33 mouse cellular contexts compared by ENCODE assay signal in the genomic region with DNA sequence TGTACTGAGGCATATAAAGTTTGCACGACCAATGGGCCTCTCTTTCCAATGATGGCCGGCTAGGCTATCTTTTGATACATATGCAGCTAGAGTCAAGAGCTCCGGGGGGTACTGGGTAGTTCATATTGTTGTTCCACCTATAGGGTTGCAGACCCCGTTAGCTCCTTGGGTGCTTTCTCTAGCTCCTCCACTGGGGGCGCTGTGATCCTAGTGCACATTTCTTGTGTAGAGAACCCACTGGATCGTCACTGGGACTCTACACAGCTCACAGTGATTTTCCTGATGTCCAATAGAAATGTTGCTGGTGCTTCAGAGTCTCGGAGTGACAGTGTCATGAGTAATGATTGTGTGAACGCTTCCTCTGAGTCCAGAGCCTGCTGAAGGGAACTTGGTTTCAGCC. TPM values are rescaled to one million over a fixed set of nuclear protein-coding genes. Genes with fewer than 3 reads are reported as not detected.
DNase-seq lines count a peak whose midpoint lies in the region; ATAC-seq and TF ChIP-seq lines count a peak whose summit lies in the region.
"Not testable (repeated sequence)": the region's sequence is repeated elsewhere in the genome, so short reads cannot be mapped to it uniquely, and the experiment has no call there.
"Had no signal": no experiment of that assay in that cellular context is flagged by ENCODE, and none has a peak within 500 bp of the region (broad histone marks: within the 10 kb centered on the region; RNA-seq: fewer than 3 reads in every experiment).

No protein-coding gene starts in this region.

- H3K4me3 ChIP-seq in E14TG2a.4 (replicated peaks; ENCODE audit: low read length); embryonic facial prominence, embryonic 10.5 days; heart, adult 2 months; kidney, postnatal 0 days (replicated peaks; ENCODE audit: low read depth, low read length); liver, embryonic 14.5 days (ENCODE audit: insufficient read depth in 1 of 2, low read depth in 2 of 2, low read length in 2 of 2): not testable (repeated sequence)

- H3K36me3 ChIP-seq in E14TG2a.4 (ENCODE audit: insufficient read depth, low read length); embryonic facial prominence, embryonic 10.5 days (replicated peaks); heart, adult 2 months (ENCODE audit: control insufficient read depth, insufficient read depth, low read length); kidney, postnatal 0 days (ENCODE audit: insufficient read depth, low read length); liver, embryonic 14.5 days (replicated peaks; ENCODE audit: control insufficient read depth, insufficient read depth, low read depth): not testable (repeated sequence)

- H3K9me3 ChIP-seq in E14TG2a.4 (ENCODE audit: low read length); embryonic facial prominence, embryonic 10.5 days; kidney, postnatal 0 days (replicated peaks; ENCODE audit: low read length); liver, embryonic 14.5 days (ENCODE audit: control insufficient read depth, low read length): not testable (repeated sequence)

- TF ChIP-seq CTCF in E14TG2a.4 (conservative IDR thresholded peaks at IDR 0.05; ENCODE audit: low read length) (peak; percentile 42), Patski (IDR thresholded peaks at IDR 0.05) (peak; percentile 55)
- TF ChIP-seq CTCF in heart, adult 2 months (IDR thresholded peaks at IDR 0.05), result peak; percentile 40
- TF ChIP-seq CTCF in kidney, postnatal 0 days (IDR thresholded peaks at IDR 0.05; ENCODE audit: low read depth), result peak; percentile 35; the same call in 1 of the 2 replicates
- peak; percentile 38 for TF ChIP-seq CTCF in liver, embryonic 14.5 days (IDR thresholded peaks at IDR 0.05; ENCODE audit: low read depth)

- not testable (repeated sequence) for H3K9ac ChIP-seq in heart, adult 2 months (ENCODE audit: low read depth, low read length); kidney, postnatal 0 days (ENCODE audit: low read depth, low read length); liver, embryonic 14.5 days (replicated peaks)

- not testable (repeated sequence) for H3K4me1 ChIP-seq in E14TG2a.4 (replicated peaks; ENCODE audit: low read depth, low read length); embryonic facial prominence, embryonic 10.5 days; heart, adult 2 months (ENCODE audit: control insufficient read depth, insufficient read depth, low read length); kidney, postnatal 0 days (replicated peaks; ENCODE audit: insufficient read depth, low read length); liver, embryonic 14.5 days (replicated peaks; ENCODE audit: control insufficient read depth in 2 of 2, insufficient read depth in 2 of 2, low read length in 1 of 2)

- not testable (repeated sequence) for H3K27ac ChIP-seq in embryonic facial prominence, embryonic 10.5 days (replicated peaks); heart, adult 2 months; kidney, postnatal 0 days; liver, embryonic 14.5 days

- not testable (repeated sequence) for TF ChIP-seq EP300 in heart, adult 2 months (IDR thresholded peaks at IDR 0.05; ENCODE audit: insufficient read depth, low read depth, low read length); liver, embryonic 14.5 days (IDR thresholded peaks at IDR 0.05; ENCODE audit: low read depth)

- not testable (repeated sequence) for H3K79me2 ChIP-seq in heart, adult 2 months (replicated peaks; ENCODE audit: control insufficient read depth, insufficient read depth, low read length)

- intact Hi-C loops in heart, adult 2 months (cut with DNase I), result not testable (repeated sequence)

- CTCF ChIA-PET in Patski (lab: Charles Lee), result interaction anchor here (1.1 to 2.3 kb wide), 2 partner anchors 9 to 11 kb away, joined by 3 to 7 read pairs; no protein-coding TSS in a partner anchor

- ATAC-seq in Patski; kidney, postnatal 0 days (replicated peaks; ENCODE audit: low FRiP score, low read depth); liver, embryonic 14.5 days (ENCODE audit: insufficient read depth): not testable (repeated sequence)

- H3K27me3 ChIP-seq in E14TG2a.4 (ENCODE audit: insufficient read depth, low read length); embryonic facial prominence, embryonic 10.5 days (replicated peaks; ENCODE audit: low read depth, poor library complexity, severe bottlenecking); heart, adult 2 months (ENCODE audit: control insufficient read depth, insufficient read depth, low read length); kidney, postnatal 0 days (ENCODE audit: insufficient read depth, low read length); liver, embryonic 14.5 days (ENCODE audit: control insufficient read depth, insufficient read depth, low read length): not testable (repeated sequence)
- H3K27me3 ChIP-seq in Patski, result peaks cover 29% of the 10 kb centered on the region

- POLR2A ChIA-PET in Patski (lab: Charles Lee), result not testable (repeated sequence)

- DNase-seq in Patski (ENCODE audit: low read depth, low spot score); heart, adult 2 months; kidney, postnatal 0 days (ENCODE audit: low spot score); liver, embryonic 14.5 days (ENCODE audit: low read depth in 3 of 3, low spot score in 3 of 3): not testable (repeated sequence)
- peak; percentile 27 for DNase-seq in embryonic facial prominence, embryonic 10.5 days (ENCODE audit: low spot score)
- peak; percentile 24 for DNase-seq in retina, embryonic 14.5 days (ENCODE audit: low spot score)
- DNase-seq in thymus, postnatal 4 days, result peak; percentile 60

- 76% methylated on average over 8 of the region's 8 CpGs for WGBS in embryonic facial prominence, embryonic 10.5 days
- WGBS in heart, adult 2 months, result 80% methylated on average over 8 of the region's 8 CpGs
- whole genome bisulfite sequencing in kidney, postnatal 0 days, result 74% methylated on average over 8 of the region's 8 CpGs
- 57% methylated on average over 8 of the region's 8 CpGs for WGBS in liver, embryonic 14.5 days (ENCODE audit: insufficient replicate concordance)

- not testable (repeated sequence) for H3K4me2 ChIP-seq in kidney, postnatal 0 days (ENCODE audit: low read length); liver, embryonic 14.5 days (ENCODE audit: low read depth)

- in situ Hi-C loops in Patski (cut with MboI; ENCODE audit: low pct_unique_long_range_greater_than_20kb), result loop anchor here (25.0 kb wide), 1 partner anchor 915 kb away; no protein-coding TSS in a partner anchor

- not testable (repeated sequence) for TF ChIP-seq POLR2A in heart, adult 2 months (IDR thresholded peaks at IDR 0.05; ENCODE audit: insufficient read depth, low read depth, low read length)

RNA-seq across cellular contexts. Expression of a gene that starts 8.1 kb away (rescaled TPM):
- 1.8 TPM for polyA plus RNA-seq in Patski (2021)
- 30.2 and 32.3 TPM in 2 replicates for polyA plus RNA-seq in embryonic facial prominence, embryonic 10.5 days (2016; fragmentation: Nextera tagmentation; extraction: Ambion mirVana)
- 10 to 100 TPM; 32.2 to 40.4 TPM for total RNA-seq in heart, adult 2 months (2021)
- 20.8 and 31.0 TPM in 2 replicates for polyA plus RNA-seq in heart, adult 2 months (2012; rRNA removed)
- 217 and 221 TPM in 2 replicates for polyA plus RNA-seq in kidney, postnatal 0 days (2015; fragmentation: Nextera tagmentation; extraction: Ambion mirVana)
- 13.7 and 21.4 TPM in 2 replicates for polyA plus RNA-seq in liver, embryonic 14.5 days (2012; rRNA removed)
- polyA plus RNA-seq in liver, embryonic 14.5 days (2014; fragmentation: Nextera tagmentation; extraction: Ambion mirVana), result 19.0 and 21.5 TPM in 2 replicates
- polyA plus RNA-seq: CD4-positive, CD25-positive, alpha-beta regulatory T cell, adult 4 months had no signal

RNA-seq across cellular contexts. Expression of a gene that starts 24.2 kb away (rescaled TPM):
- 0.08 TPM for polyA plus RNA-seq in Patski (2021)
- 0.12 TPM in 1 of 2 replicates, not detected in the other for polyA plus RNA-seq in embryonic facial prominence, embryonic 10.5 days (2016; fragmentation: Nextera tagmentation; extraction: Ambion mirVana)
- total RNA-seq in heart, adult 2 months (2021), result not detected
- not detected in 2 replicates for polyA plus RNA-seq in heart, adult 2 months (2012; rRNA removed)
- polyA plus RNA-seq in kidney, postnatal 0 days (2015; fragmentation: Nextera tagmentation; extraction: Ambion mirVana), result 11.8 and 15.3 TPM in 2 replicates
- 48.0 and 51.7 TPM in 2 replicates for polyA plus RNA-seq in liver, embryonic 14.5 days (2012; rRNA removed)
- 56.3 and 62.0 TPM in 2 replicates for polyA plus RNA-seq in liver, embryonic 14.5 days (2014; fragmentation: Nextera tagmentation; extraction: Ambion mirVana)
- total RNA-seq: heart, postnatal 36 days; layer of hippocampus, adult 18-20 months; layer of hippocampus, postnatal 14 days; left cerebral cortex, adult 8-10 months; left cerebral cortex, postnatal 36 days; megakaryocyte, adult 5-6 weeks had no signal
- polyA plus RNA-seq: CD4-positive, CD25-positive, alpha-beta regulatory T cell, adult 4 months; myocyte had no signal

RNA-seq across cellular contexts. Expression of a gene that starts 33.5 kb away (rescaled TPM):
- not detected for polyA plus RNA-seq in Patski (2021)
- 0.15 TPM in 1 of 2 replicates, not detected in the other for polyA plus RNA-seq in embryonic facial prominence, embryonic 10.5 days (2016; fragmentation: Nextera tagmentation; extraction: Ambion mirVana)
- total RNA-seq in heart, adult 2 months (2021), result not detected
- polyA plus RNA-seq in heart, adult 2 months (2012; rRNA removed), result not detected in 2 replicates
- polyA plus RNA-seq in kidney, postnatal 0 days (2015; fragmentation: Nextera tagmentation; extraction: Ambion mirVana), result not detected in 2 replicates
- polyA plus RNA-seq in liver, embryonic 14.5 days (2012; rRNA removed), result not detected in 2 replicates
- not detected in 2 replicates for polyA plus RNA-seq in liver, embryonic 14.5 days (2014; fragmentation: Nextera tagmentation; extraction: Ambion mirVana)
- total RNA-seq: adrenal gland, postnatal 10 days; gastrocnemius, postnatal 10 days; heart, postnatal 36 days; layer of hippocampus, adult 18-20 months; layer of hippocampus, postnatal 14 days; left cerebral cortex, adult 8-10 months; left cerebral cortex, postnatal 36 days; megakaryocyte, adult 5-6 weeks had no signal
- polyA plus RNA-seq: CD4-positive, CD25-positive, alpha-beta regulatory T cell, adult 4 months; embryonic facial prominence, embryonic 14.5 days; erythroblast, embryonic 14.5 days; forebrain, embryonic 11.5 days; forebrain, embryonic 16.5 days; gonadal fat pad, adult 2 months; heart, embryonic 11.5 days; heart, embryonic 16.5 days; hindbrain, embryonic 13.5 days; intestine, postnatal 0 days; kidney, embryonic 14.5 days; liver, embryonic 13.5 days; lung, embryonic 15.5 days; midbrain, embryonic 11.5 days; midbrain, embryonic 16.5 days; myocyte; neural tube, embryonic 12.5 days had no signal

Comparison
In these comparisons a context has a peak if more than half of its experiments do, and no peak if none do; other contexts are left out.
1. RNA of a gene that starts 24.2 kb away (polyA plus RNA-seq): 48.0 to 62.0 TPM in liver, embryonic 14.5 days and 11.8 to 15.3 TPM in kidney, postnatal 0 days; 0.12 TPM in embryonic facial prominence, embryonic 10.5 days, 0.08 TPM in Patski (single experiment) and not detected in heart, adult 2 months; every median in the first group is over 10 times any median in the second.
2. Peak in every context shown above with its lines, with median percentiles within 50 percentile points of each other: CTCF ChIP-seq.